Mouse (Mus musculus) kidney, embryonic 15.5 days (tissue): ENCODE results near the gene Glrx. TPM values are rescaled to one million over a fixed set of nuclear protein-coding genes. Genes with fewer than 3 reads are reported as not detected.

Experiments
- polyA plus RNA-seq: library from polyadenylated mRNA; unstranded; fragments of >200 nt; fragmentation: Nextera tagmentation; extraction: Ambion mirVana; gene quantifications from 2 replicates; pipeline ENCODE4 v1.2.1, GENCODE M21; 2015

Glrx gene
- polyA plus RNA-seq, 1 experiment from 2014 or later = 43.3 TPM

Other genes with a start within 250 kb of the Glrx start
- 4.7 and 5.2 TPM in 2 replicates for gene Ell2, start 133.1 kb upstream of the Glrx start, polyA plus RNA-seq
- gene Rhobtb3, start 104.1 kb downstream of the Glrx start, polyA plus RNA-seq = 37.5 and 40.9 TPM in 2 replicates
- gene Spata9, start 127.3 kb downstream of the Glrx start, polyA plus RNA-seq = 0.84 and 0.87 TPM in 2 replicates
- 18.9 and 20.2 TPM in 2 replicates for gene Rfesd, start 178.9 kb downstream of the Glrx start, polyA plus RNA-seq
- gene Gpr150, start 217.1 kb downstream of the Glrx start, polyA plus RNA-seq = 0.44 and 0.60 TPM in 2 replicates